ENCODE assay signal across 8 mouse cellular contexts in genomic region chr10:30810247-30810966, GRCm38 (mm10). TPM values are rescaled to one million over a fixed set of nuclear protein-coding genes. Genes with fewer than 3 reads are reported as not detected.
DNase-seq lines count a peak whose midpoint lies in the region; ATAC-seq and TF ChIP-seq lines count a peak whose summit lies in the region.

No protein-coding gene starts in this region.

- H3K79me2 ChIP-seq in CH12.LX (replicated peaks; ENCODE audit: control insufficient read depth, extremely low read depth, insufficient read depth, poor library complexity, severe bottlenecking), result no peaks in the 10 kb centered on the region

- H3K4me3 ChIP-seq in CH12.LX (replicated peaks in 1 of 3; ENCODE audit: low read depth in 2 of 3, low read length in 2 of 3, poor library complexity in 1 of 3), result peak overlapping the region; percentile 55 to 76 (median 67)
- peak overlapping the region; percentile 49 for H3K4me3 ChIP-seq in embryonic facial prominence, embryonic 13.5 days
- peak overlapping the region; percentile 50 for H3K4me3 ChIP-seq in heart, postnatal 0 days (ENCODE audit: low read depth, low read length)
- peak overlapping the region; percentile 40 for H3K4me3 ChIP-seq in limb, embryonic 10.5 days
- peak overlapping the region; percentile 45 for H3K4me3 ChIP-seq in midbrain, embryonic 13.5 days (replicated peaks)

- H3K4me2 ChIP-seq in CH12.LX (ENCODE audit: insufficient read depth, low read depth, poor library complexity, severe bottlenecking), result peak overlapping the region; percentile 53
- H3K4me2 ChIP-seq in embryonic facial prominence, embryonic 13.5 days, result peak overlapping the region; percentile 53
- peak overlapping the region; percentile 65 for H3K4me2 ChIP-seq in heart, postnatal 0 days (ENCODE audit: low read depth, low read length)
- peak overlapping the region; percentile 50 for H3K4me2 ChIP-seq in midbrain, embryonic 13.5 days (replicated peaks)

- no peak for TF ChIP-seq EP300 in CH12.LX (IDR thresholded peaks at IDR 0.05; ENCODE audit: low read length)
- no peak for TF ChIP-seq EP300 in heart, postnatal 0 days (IDR thresholded peaks at IDR 0.05; ENCODE audit: low read depth)

- ATAC-seq in embryonic facial prominence, embryonic 13.5 days (ENCODE audit: insufficient number of reproducible peaks, insufficient read depth, low FRiP score, low TSS enrichment, low read depth), result no peak
- ATAC-seq in heart, postnatal 0 days (ENCODE audit: insufficient read depth, low read depth), result peak; percentile 33; the same call in 1 of the 2 replicates
- ATAC-seq in midbrain, embryonic 13.5 days, result peak; percentile 79

- WGBS in embryonic facial prominence, embryonic 13.5 days, result 32% methylated on average over 9 of the region's 9 CpGs
- WGBS in heart, postnatal 0 days, result 36% methylated on average over 9 of the region's 9 CpGs
- 57% methylated on average over 9 of the region's 9 CpGs for WGBS in limb, embryonic 10.5 days
- WGBS in midbrain, embryonic 13.5 days, result 41% methylated on average over 9 of the region's 9 CpGs

- H3K9ac ChIP-seq in CH12.LX (ENCODE audit: insufficient read depth, low read depth), result peak overlapping the region; percentile 57; the same call in 1 of the 2 replicates
- H3K9ac ChIP-seq in embryonic facial prominence, embryonic 13.5 days, result peak overlapping the region; percentile 56; the same call in 1 of the 2 replicates
- no peak overlapping the region for H3K9ac ChIP-seq in heart, postnatal 0 days (replicated peaks; ENCODE audit: low read depth, low read length)
- H3K9ac ChIP-seq in midbrain, embryonic 13.5 days (replicated peaks), result peak overlapping the region; percentile 53; the same call in 1 of the 2 replicates

- peaks cover 3% of the 10 kb centered on the region for H3K9me3 ChIP-seq in CH12.LX (replicated peaks; ENCODE audit: low read length)
- H3K9me3 ChIP-seq in embryonic facial prominence, embryonic 13.5 days, result no peaks in the 10 kb centered on the region
- no peaks in the 10 kb centered on the region for H3K9me3 ChIP-seq in heart, postnatal 0 days (replicated peaks; ENCODE audit: control insufficient read depth, low read length)
- no peaks in the 10 kb centered on the region for H3K9me3 ChIP-seq in limb, embryonic 10.5 days (replicated peaks)
- no peaks in the 10 kb centered on the region for H3K9me3 ChIP-seq in midbrain, embryonic 13.5 days

- TF ChIP-seq POLR2A in CH12.LX (IDR thresholded peaks at IDR 0.05; ENCODE audit: low read depth, low read length), result no peak

- H3K27ac ChIP-seq in CH12.LX (ENCODE audit: insufficient read depth, low read depth), result no peak overlapping the region
- H3K27ac ChIP-seq in embryonic facial prominence, embryonic 13.5 days, result no peak overlapping the region
- no peak overlapping the region for H3K27ac ChIP-seq in heart, postnatal 0 days (ENCODE audit: low read depth)
- H3K27ac ChIP-seq in limb, embryonic 10.5 days, result no peak overlapping the region
- peak overlapping the region; percentile 60; the same call in 1 of the 2 replicates for H3K27ac ChIP-seq in midbrain, embryonic 13.5 days

- TF ChIP-seq CTCF in CH12.LX (conservative IDR thresholded peaks at IDR 0.05 in 1 of 2, IDR thresholded peaks at IDR 0.05 in 1 of 2; ENCODE audit: low read depth in 2 of 2, low read length in 2 of 2), result no peak
- no peak for TF ChIP-seq CTCF in heart, postnatal 0 days (IDR thresholded peaks at IDR 0.05; ENCODE audit: low read depth)

- peaks cover 0 to 5% of the 10 kb centered on the region in 2 experiments; a peak in 1 of 4 replicates for H3K4me1 ChIP-seq in CH12.LX (ENCODE audit: control insufficient read depth in 1 of 2, insufficient read depth in 2 of 2)
- no peaks in the 10 kb centered on the region for H3K4me1 ChIP-seq in embryonic facial prominence, embryonic 13.5 days
- no peaks in the 10 kb centered on the region for H3K4me1 ChIP-seq in heart, postnatal 0 days (ENCODE audit: control insufficient read depth, insufficient read depth)
- no peaks in the 10 kb centered on the region for H3K4me1 ChIP-seq in limb, embryonic 10.5 days
- H3K4me1 ChIP-seq in midbrain, embryonic 13.5 days (replicated peaks), result 0 out of 2 replicates have a peak, but pooled peaks cover 3% of the 10 kb centered on the region

- TF ChIP-seq RAD21 in CH12.LX (IDR thresholded peaks at IDR 0.05; ENCODE audit: low read depth, low read length), result no peak

- in situ Hi-C loops in CH12.LX (cut with MboI; ENCODE audit: low pct_ligation_motif_present, low pct_unique_long_range_greater_than_20kb, low sequenced_read_pairs), result no loop called here

- dilution Hi-C loops in CH12.LX (cut with MboI; ENCODE audit: extremely low pct_ligation_motif_present, extremely low pct_unique_long_range_greater_than_20kb, low sequenced_read_pairs), result no loop called here

- DNase-seq in CH12.LX (ENCODE audit: extremely low read depth), result no peak
- DNase-seq in NIH3T3 (ENCODE audit: low read depth), result peak; percentile 74
- DNase-seq in heart, postnatal 0 days (ENCODE audit: low spot score), result no peak
- DNase-seq in limb, embryonic 10.5 days (ENCODE audit: low spot score), result no peak
- no peak for DNase-seq in urinary bladder, adult 18-20 months (ENCODE audit: low spot score in 2 of 2)
- no peak for DNase-seq in spleen, postnatal 36 days (ENCODE audit: low spot score in 2 of 2)

- H3K27me3 ChIP-seq in CH12.LX (replicated peaks), result no peaks in the 10 kb centered on the region
- no peaks in the 10 kb centered on the region for H3K27me3 ChIP-seq in embryonic facial prominence, embryonic 13.5 days
- no peaks in the 10 kb centered on the region for H3K27me3 ChIP-seq in heart, postnatal 0 days (ENCODE audit: control insufficient read depth, insufficient read depth, low read length)
- H3K27me3 ChIP-seq in limb, embryonic 10.5 days (ENCODE audit: low read depth, poor library complexity, severe bottlenecking), result no peaks in the 10 kb centered on the region
- H3K27me3 ChIP-seq in midbrain, embryonic 13.5 days, result no peaks in the 10 kb centered on the region

- no peaks in the 10 kb centered on the region for H3K36me3 ChIP-seq in CH12.LX (replicated peaks in 1 of 2; ENCODE audit: control insufficient read depth in 1 of 2, insufficient read depth in 1 of 2, low read length in 1 of 2)
- H3K36me3 ChIP-seq in embryonic facial prominence, embryonic 13.5 days, result no peaks in the 10 kb centered on the region
- H3K36me3 ChIP-seq in heart, postnatal 0 days (replicated peaks; ENCODE audit: control insufficient read depth, insufficient read depth, low read length), result no peaks in the 10 kb centered on the region
- no peaks in the 10 kb centered on the region for H3K36me3 ChIP-seq in limb, embryonic 10.5 days
- no peaks in the 10 kb centered on the region for H3K36me3 ChIP-seq in midbrain, embryonic 13.5 days

TF ChIP-seq in CH12.LX, 34 proteins besides CTCF, POLR2A, EP300 and RAD21:
- TF ChIP-seq BHLHE40 (IDR thresholded peaks at IDR 0.05; ENCODE audit: low read depth, low read length), result 0 out of 2 replicates have a peak, but pooled peaks have one; percentile 12
- TF ChIP-seq NELFE (IDR thresholded peaks at IDR 0.05; ENCODE audit: low read depth, low read length), result no peak
- peak; percentile 11; the same call in 1 of the 2 replicates for TF ChIP-seq USF1 (IDR thresholded peaks at IDR 0.05; ENCODE audit: low read depth, low read length)
- TF ChIP-seq ZKSCAN1 (IDR thresholded peaks at IDR 0.05; ENCODE audit: borderline replicate concordance, low read depth, low read length), result no peak
- TF ChIP-seq TBP (conservative IDR thresholded peaks at IDR 0.05; ENCODE audit: low read depth, low read length), result no peak
- no peak for TF ChIP-seq TCF12 (IDR thresholded peaks at IDR 0.05; ENCODE audit: low read depth, low read length)

RNA-seq across cellular contexts. Expression of gene Ncoa7, which starts 7.3 kb away (rescaled TPM):
- total RNA-seq in CH12.LX (2012; rRNA removed) (3.4 and 4.7 TPM in 2 replicates), CH12.LX (2014; rRNA removed) (7.0 and 7.3 TPM in 2 replicates)
- 9.2 and 10.4 TPM in 2 replicates for polyA plus RNA-seq in CH12.LX (2012; ENCODE audit: insufficient read length, low read depth)
- 8.8 and 10.3 TPM in 2 replicates for polyA plus RNA-seq in embryonic facial prominence, embryonic 13.5 days (2015; fragmentation: Nextera tagmentation; extraction: Ambion mirVana)
- 1.3 and 9.2 TPM in 2 replicates for total RNA-seq in heart, postnatal 0 days (2014; rRNA removed; ENCODE audit: low replicate concordance)
- 5.4 and 6.5 TPM in 2 replicates for polyA plus RNA-seq in heart, postnatal 0 days (2015; fragmentation: Nextera tagmentation; extraction: Ambion mirVana)
- polyA plus RNA-seq in limb, embryonic 10.5 days (2016; fragmentation: Nextera tagmentation; extraction: Ambion mirVana), result 6.2 and 8.2 TPM in 2 replicates
- polyA plus RNA-seq in midbrain, embryonic 13.5 days (2015; fragmentation: Nextera tagmentation; extraction: Ambion mirVana), result 11.3 and 11.9 TPM in 2 replicates

RNA-seq across cellular contexts. Expression of gene Hey2, which starts 32.2 kb away (rescaled TPM):
- total RNA-seq in CH12.LX (2012; rRNA removed) (not detected in 2 replicates), CH12.LX (2014; rRNA removed) (0.11 and 0.13 TPM in 2 replicates)
- not detected in 2 replicates for polyA plus RNA-seq in CH12.LX (2012; ENCODE audit: insufficient read length, low read depth)
- 25.4 and 27.9 TPM in 2 replicates for polyA plus RNA-seq in embryonic facial prominence, embryonic 13.5 days (2015; fragmentation: Nextera tagmentation; extraction: Ambion mirVana)
- total RNA-seq in heart, postnatal 0 days (2014; rRNA removed; ENCODE audit: low replicate concordance), result 69.7 and 73.9 TPM in 2 replicates
- polyA plus RNA-seq in heart, postnatal 0 days (2015; fragmentation: Nextera tagmentation; extraction: Ambion mirVana), result 23.7 and 25.6 TPM in 2 replicates
- polyA plus RNA-seq in limb, embryonic 10.5 days (2016; fragmentation: Nextera tagmentation; extraction: Ambion mirVana), result 1.1 and 1.8 TPM in 2 replicates
- 3.3 and 3.6 TPM in 2 replicates for polyA plus RNA-seq in midbrain, embryonic 13.5 days (2015; fragmentation: Nextera tagmentation; extraction: Ambion mirVana)
